Mouse (Mus musculus): ENCODE measurements around the gene Il31ra. TPM values are rescaled to one million over a fixed set of nuclear protein-coding genes. Genes with fewer than 3 reads are reported as not detected.

Il31ra gene
- polyA plus RNA-seq, 1 experiment = 0.33 TPM

GRCm38 (mm10) chr13:112473757-112474755, 120.1 kb downstream of the Il31ra start:
- no peak for TF ChIP-seq POLR2A (IDR thresholded peaks at IDR 0.05; ENCODE audit: low read depth, low read length)
- no peak for TF ChIP-seq CTCF (IDR thresholded peaks at IDR 0.05; ENCODE audit: extremely low read depth, insufficient read depth, insufficient read length, insufficient replicate concordance)
- 61% methylated on average over 21 of the region's 21 CpGs for WGBS

GRCm38 (mm10) chr13:112472401-112473023, 121.6 kb downstream of the Il31ra start:
- no peak for DNase-seq (ENCODE audit: low read depth in 1 of 2, low spot score in 2 of 2)
- TF ChIP-seq POLR2A (IDR thresholded peaks at IDR 0.05; ENCODE audit: low read depth, low read length) (no peak), CTCF (IDR thresholded peaks at IDR 0.05; ENCODE audit: extremely low read depth, insufficient read depth, insufficient read length, insufficient replicate concordance) (no peak)
- Histone ChIP-seq H3K27ac (ENCODE audit: insufficient read depth, low read length) (peak overlapping the region; percentile 51; the same call in 1 of the 2 replicates), H3K4me1 (ENCODE audit: control insufficient read depth, insufficient read depth, insufficient read length) (no peaks in the 10 kb centered on the region; the same call in 1 of the 2 replicates), H3K4me3 (ENCODE audit: extremely low read depth, insufficient read depth, insufficient read length) (no peak overlapping the region), H3K27me3 (ENCODE audit: control insufficient read depth, insufficient read depth, low read length) (no peaks in the 10 kb centered on the region), H3K36me3 (ENCODE audit: control insufficient read depth, insufficient read depth, low read length) (peaks cover 6% of the 10 kb centered on the region; the same call in 1 of the 2 replicates)
- WGBS = 84% methylated on average over 19 of the region's 19 CpGs

More at GRCm38 (mm10) chr13:112473757-112474755, 120.1 kb downstream of the Il31ra start:
- no peak for DNase-seq (ENCODE audit: low read depth in 1 of 2, low spot score in 2 of 2)
- H3K4me1 ChIP-seq (ENCODE audit: control insufficient read depth, insufficient read depth, insufficient read length) = no peaks in the 10 kb centered on the region; the same call in 1 of the 2 replicates
- H3K36me3 ChIP-seq (ENCODE audit: control insufficient read depth, insufficient read depth, low read length) = peaks cover 6% of the 10 kb centered on the region; the same call in 1 of the 2 replicates
- no peak overlapping the region for H3K4me3 ChIP-seq (ENCODE audit: extremely low read depth, insufficient read depth, insufficient read length)
- no peaks in the 10 kb centered on the region for H3K27me3 ChIP-seq (ENCODE audit: control insufficient read depth, insufficient read depth, low read length)
- no peak overlapping the region for H3K27ac ChIP-seq (ENCODE audit: insufficient read depth, low read length)

GRCm38 (mm10) chr13:112471201-112471600, 123.0 kb downstream of the Il31ra start:
- TF ChIP-seq CTCF (IDR thresholded peaks at IDR 0.05; ENCODE audit: extremely low read depth, insufficient read depth, insufficient read length, insufficient replicate concordance) (no peak), POLR2A (IDR thresholded peaks at IDR 0.05; ENCODE audit: low read depth, low read length) (no peak)
- Histone ChIP-seq H3K4me1 (ENCODE audit: control insufficient read depth, insufficient read depth, insufficient read length) (no peaks in the 10 kb centered on the region; the same call in 1 of the 2 replicates), H3K27ac (ENCODE audit: insufficient read depth, low read length) (no peak overlapping the region), H3K27me3 (ENCODE audit: control insufficient read depth, insufficient read depth, low read length) (no peaks in the 10 kb centered on the region), H3K36me3 (ENCODE audit: control insufficient read depth, insufficient read depth, low read length) (peaks cover 4% of the 10 kb centered on the region; the same call in 1 of the 2 replicates), H3K4me3 (ENCODE audit: extremely low read depth, insufficient read depth, insufficient read length) (no peak overlapping the region)
- WGBS = 81% methylated on average over 9 of the region's 9 CpGs
- DNase-seq (ENCODE audit: low read depth in 1 of 2, low spot score in 2 of 2) = no peak

Other genes starting within 250 kb of the Il31ra start
- gene Il6st, start 130.3 kb downstream of the Il31ra start, polyA plus RNA-seq (2012; rRNA removed) = 19.5 and 20.7 TPM in 2 replicates
- 0.06 TPM in 1 of 2 replicates, not detected in the other for gene Ddx4, start 58.1 kb upstream of the Il31ra start, polyA plus RNA-seq (2012; rRNA removed)
- 22.0 and 23.5 TPM in 2 replicates for gene Slc38a9, start 66.4 kb upstream of the Il31ra start, polyA plus RNA-seq (2012; rRNA removed)
- 61.6 and 71.8 TPM in 2 replicates for gene Plpp1, start 206.4 kb upstream of the Il31ra start, polyA plus RNA-seq (2012; rRNA removed)

All from spleen, adult 2 months (tissue).